Mouse (Mus musculus) C2C12 (cell line): ENCODE data around the gene Wwox.

Experiments used
- CEBPB ChIP-seq: IDR thresholded peaks from one replicate; pipeline ENCODE4 v1.6.1; 2011; ENCODE audit warnings: low read depth, mild to moderate bottlenecking, control low read depth, moderate library complexity
- CTCF ChIP-seq: IDR thresholded peaks from one replicate; pipeline ENCODE4 v1.5.1; 2011; ENCODE audit not compliant: control insufficient read depth, insufficient read depth, insufficient read length
- FOSL1 ChIP-seq: IDR thresholded peaks from one replicate; pipeline ENCODE4 v1.8.0; 2011; ENCODE audit warnings: mild to moderate bottlenecking, low read length; ENCODE audit not compliant: poor library complexity, insufficient read depth, severe bottlenecking
- MAX ChIP-seq: IDR thresholded peaks from one replicate; pipeline ENCODE4 v1.6.1; 2011; ENCODE audit warnings: mild to moderate bottlenecking, control low read depth
- MYOD1 ChIP-seq: IDR thresholded peaks from one replicate; pipeline ENCODE4 v1.6.1; 2011; ENCODE audit warnings: low read depth; ENCODE audit not compliant: control insufficient read depth, insufficient read length
- USF1 ChIP-seq: IDR thresholded peaks from one replicate; pipeline ENCODE4 v1.6.1; 2011; ENCODE audit warnings: low read depth, mild to moderate bottlenecking, control low read depth, moderate library complexity

DNA sequence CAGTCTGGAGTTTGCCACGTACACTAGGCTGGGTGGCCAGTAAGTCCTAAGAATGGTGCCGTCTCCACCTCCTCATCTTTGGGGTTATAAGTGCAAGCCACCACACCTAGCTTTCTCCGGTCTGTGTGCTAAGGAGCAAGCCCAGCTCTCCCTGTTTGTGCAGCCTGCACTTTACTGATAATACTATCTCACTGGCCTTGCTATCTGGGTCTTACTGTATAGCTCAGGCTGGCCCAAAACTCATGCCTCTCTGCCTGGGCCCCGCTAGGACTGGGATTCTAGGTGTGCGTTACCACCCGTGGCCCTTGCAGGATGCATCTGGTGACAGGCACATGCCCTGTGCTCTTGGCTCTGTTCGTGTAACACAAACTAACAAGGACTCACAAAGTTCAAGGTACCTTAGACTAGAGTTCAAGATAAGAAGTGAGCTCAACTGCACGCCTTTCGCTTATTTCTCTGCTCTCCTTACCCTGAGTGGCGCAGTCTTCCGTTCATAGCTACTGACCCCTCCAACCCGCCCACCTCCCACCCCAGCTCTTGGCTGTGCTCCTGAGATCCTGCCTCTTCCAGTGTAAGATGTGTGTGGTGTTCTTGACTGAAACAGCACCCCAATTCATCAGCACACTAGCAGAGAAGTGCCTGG is 618.9 kb downstream of the Wwox start:
- no peak for TF ChIP-seq CEBPB
- no peak for TF ChIP-seq CTCF
- TF ChIP-seq MAX: no peak
- no peak for TF ChIP-seq USF1
- TF ChIP-seq MYOD1: no peak
- TF ChIP-seq FOSL1: no peak
